Mouse (Mus musculus) lung, postnatal 0 days (tissue): ENCODE results near the gene Spg11.

Experiments used
- CTCF ChIP-seq: IDR thresholded peaks from 2 replicates; pipeline ENCODE4 v1.5.1; 2016; ENCODE audit warnings: antibody characterized with exemption, mild to moderate bottlenecking
- EP300 ChIP-seq: IDR thresholded peaks from 2 replicates; pipeline ENCODE4 v1.6.1; 2016; ENCODE audit warnings: antibody characterized with exemption, mild to moderate bottlenecking, control low read depth

- TF ChIP-seq CTCF (no peak), EP300 (no peak)
Observed at GRCm38 (mm10) chr2:122093844-122094243, 24.3 kb downstream of the Spg11 start.
